Mouse (Mus musculus) hindbrain, postnatal 0 days (tissue): ENCODE data around the gene Pam. TPM values are rescaled to one million over a fixed set of nuclear protein-coding genes. Genes with fewer than 3 reads are reported as not detected.

ENCODE experiments used
- ATAC-seq: fragments of 200-750 bp; cut with Nextera tagmentation; 2 replicates; pipeline ENCODE4 v1.8.0; 2017; ENCODE audit warnings: mild to moderate bottlenecking, moderate TSS enrichment, moderate library complexity
- DNase-seq: peaks from one replicate; pipeline ENCODE4 v3.0.0-alpha.2; 2015; ENCODE audit warnings: low spot score
- H3K27ac ChIP-seq: fragments of 300-500 bp; sonication (generic); 2 replicates; pipeline ENCODE4 v1.5.1; 2014; ENCODE audit warnings: mild to moderate bottlenecking
- H3K27me3 ChIP-seq: fragments of 300-500 bp; sonication (generic); 2 replicates; pipeline ENCODE4 v1.6.1; 2014; ENCODE audit warnings: low read length, mixed read lengths; ENCODE audit not compliant: insufficient read depth
- H3K36me3 ChIP-seq: fragments of 300-500 bp; sonication (generic); 2 replicates; pipeline ENCODE4 v1.6.1; 2014; ENCODE audit warnings: low read length, mixed read lengths; ENCODE audit not compliant: insufficient read depth
- H3K4me1 ChIP-seq: fragments of 300-500 bp; sonication (generic); 2 replicates; pipeline ENCODE4 v1.6.1; 2014; ENCODE audit warnings: antibody characterized with exemption, low read length, mixed read lengths; ENCODE audit not compliant: insufficient read depth
- H3K4me2 ChIP-seq: fragments of 300-500 bp; sonication (generic); 2 replicates; pipeline ENCODE4 v1.6.1; 2014; ENCODE audit warnings: low read depth, mild to moderate bottlenecking, low read length, moderate library complexity, mixed read lengths
- H3K4me3 ChIP-seq: fragments of 300-500 bp; sonication (generic); 2 replicates; pipeline ENCODE4 v1.5.1; 2014; ENCODE audit warnings: low read length
- H3K9ac ChIP-seq: fragments of 300-500 bp; sonication (generic); replicated peaks from 2 replicates; pipeline ENCODE4 v1.6.1; 2014; ENCODE audit warnings: mild to moderate bottlenecking, low read length, moderate library complexity, mixed read lengths
- H3K9me3 ChIP-seq: fragments of 300-500 bp; sonication (generic); 2 replicates; pipeline ENCODE4 v1.6.1; 2016; ENCODE audit warnings: low read length, mixed read lengths
- CTCF ChIP-seq: IDR thresholded peaks from 2 replicates; pipeline ENCODE4 v1.5.1; 2016; ENCODE audit warnings: antibody characterized with exemption, control low read depth, low read depth
- WGBS: fragments of 180-500 bp; shearing (Covaris S2); extraction: QIAGEN DNeasy Blood & Tissue Kit; methylation state at CpG from one replicate; pipeline ENCODE4 v1.1.7; 2014; 5-methylcytosine and 5-hydroxymethylcytosine counted together
- polyA plus RNA-seq: library from polyadenylated mRNA; unstranded; fragments of >200 nt; fragmentation: Nextera tagmentation; extraction: Ambion mirVana; gene quantifications from 2 replicates; pipeline ENCODE4 v1.2.1, GENCODE M21; 2015
- total RNA-seq: library from RNA; depleted of rRNA; stranded (reverse); fragments of >200 nt; gene quantifications from 2 replicates; pipeline ENCODE4 v1.2.3, GENCODE M21; 2014

Pam gene
- total and polyA plus RNA-seq, 2 experiments from 2014 or later = 40.8 to 76.8 TPM

DNA sequence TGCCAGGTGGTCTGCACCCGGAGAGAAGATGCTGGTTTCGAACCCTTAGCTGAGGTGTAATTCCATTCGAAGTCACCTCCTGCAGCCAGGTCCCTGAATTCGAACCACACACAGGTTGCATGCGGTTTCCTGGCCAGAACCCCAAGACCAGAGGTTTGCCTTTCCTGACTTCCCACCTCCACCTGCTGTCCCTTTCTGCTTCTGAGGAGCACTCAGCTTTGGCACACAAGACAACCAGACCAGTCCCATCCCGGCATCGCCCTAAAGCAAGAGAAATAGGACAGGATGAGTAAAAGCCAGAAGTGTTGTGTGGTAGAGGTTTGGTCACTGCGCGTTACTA is 515 bp upstream of the Pam start:
- 39% methylated on average over 9 of the region's 9 CpGs for WGBS
- peak overlapping the region; percentile 76; the same call in 1 of the 2 replicates for H3K27ac ChIP-seq

DNA sequence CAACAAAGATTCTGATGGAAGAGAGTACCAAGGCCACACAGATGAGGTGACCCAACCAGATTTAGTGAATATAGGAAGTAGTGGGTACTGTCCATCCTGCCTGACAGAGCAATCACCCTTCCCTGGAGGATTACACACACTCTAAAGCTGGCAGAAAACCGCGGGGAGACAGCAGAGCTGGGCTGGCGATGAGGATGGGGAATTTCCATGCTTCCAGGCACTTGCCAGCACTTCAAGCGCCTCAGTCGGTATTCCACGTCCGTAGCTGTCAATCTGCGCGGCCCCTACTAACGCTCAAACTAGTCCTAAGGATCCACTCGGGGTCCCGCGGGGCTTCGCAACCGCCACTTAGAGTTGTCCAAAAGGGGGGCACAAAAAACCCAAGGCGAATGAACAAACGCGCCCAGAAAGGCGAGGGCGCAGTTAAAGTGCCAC is 618 bp downstream of the Pam start:
- H3K27ac ChIP-seq = peak overlapping the region; percentile 76
- ATAC-seq = peak; percentile 55
- under 1% methylated on average over 20 of the region's 20 CpGs for WGBS
- peak overlapping the region; percentile 87 for H3K4me3 ChIP-seq
- no peak for TF ChIP-seq CTCF
- 0 out of 2 replicates have a peak, but pooled peaks cover 4% of the 10 kb centered on the region for H3K4me1 ChIP-seq
- H3K9me3 ChIP-seq = no peaks in the 10 kb centered on the region
- peak; percentile 57 for DNase-seq
- peak overlapping the region; percentile 84 for H3K9ac ChIP-seq
- no peaks in the 10 kb centered on the region for H3K36me3 ChIP-seq
- no peaks in the 10 kb centered on the region for H3K27me3 ChIP-seq
- peak overlapping the region; percentile 92 for H3K4me2 ChIP-seq

More for the DNA sequence above, 515 bp upstream of the Pam start:
- H3K9me3 ChIP-seq = no peaks in the 10 kb centered on the region
- TF ChIP-seq CTCF = no peak
- ATAC-seq = no peak
- H3K4me1 ChIP-seq = 0 out of 2 replicates have a peak, but pooled peaks cover 4% of the 10 kb centered on the region
- DNase-seq = no peak
- peak overlapping the region; percentile 92 for H3K4me2 ChIP-seq
- no peaks in the 10 kb centered on the region for H3K27me3 ChIP-seq
- H3K36me3 ChIP-seq = no peaks in the 10 kb centered on the region
- H3K4me3 ChIP-seq = peak overlapping the region; percentile 87
- peak overlapping the region; percentile 84 for H3K9ac ChIP-seq

DNA sequence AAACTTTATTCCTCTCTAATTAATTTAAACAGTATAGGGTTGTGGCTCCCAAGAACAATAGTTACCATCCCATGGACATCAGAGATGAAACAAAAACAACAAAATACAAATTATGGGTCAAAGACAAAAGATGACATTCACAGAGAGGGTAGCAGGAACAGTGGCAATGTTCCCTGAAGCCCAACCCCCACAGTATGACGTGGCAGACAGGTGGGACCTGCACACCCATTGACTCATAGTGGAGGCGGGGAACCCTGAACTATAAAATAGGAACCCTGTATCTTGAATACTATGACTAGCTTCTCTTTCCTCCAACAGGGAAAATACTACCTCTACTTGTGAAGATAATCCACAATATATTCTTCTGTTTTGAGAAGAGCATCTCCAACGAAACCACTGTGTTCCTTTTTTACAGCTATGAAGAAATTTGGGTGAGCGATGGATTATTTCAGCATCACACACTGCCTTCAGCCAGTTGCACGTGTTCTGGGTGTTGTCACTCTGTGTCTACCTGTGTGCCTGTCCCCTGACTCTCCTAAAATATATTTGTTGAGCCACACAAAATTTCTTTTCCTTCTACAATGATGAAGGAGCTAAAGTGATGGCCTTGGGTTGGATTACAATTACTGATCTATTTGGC is 6.0 kb downstream of the Pam start:
- TF ChIP-seq CTCF = no peak
- Histone ChIP-seq H3K4me2 (no peak overlapping the region), H3K27me3 (no peaks in the 10 kb centered on the region), H3K36me3 (no peaks in the 10 kb centered on the region), H3K4me3 (no peak overlapping the region), H3K27ac (no peak overlapping the region), H3K9ac (no peak overlapping the region), H3K9me3 (no peaks in the 10 kb centered on the region), H3K4me1 (no peaks in the 10 kb centered on the region)
- no peak for DNase-seq
- no peak for ATAC-seq
- 91% methylated on average over 5 of the region's 5 CpGs for WGBS

DNA sequence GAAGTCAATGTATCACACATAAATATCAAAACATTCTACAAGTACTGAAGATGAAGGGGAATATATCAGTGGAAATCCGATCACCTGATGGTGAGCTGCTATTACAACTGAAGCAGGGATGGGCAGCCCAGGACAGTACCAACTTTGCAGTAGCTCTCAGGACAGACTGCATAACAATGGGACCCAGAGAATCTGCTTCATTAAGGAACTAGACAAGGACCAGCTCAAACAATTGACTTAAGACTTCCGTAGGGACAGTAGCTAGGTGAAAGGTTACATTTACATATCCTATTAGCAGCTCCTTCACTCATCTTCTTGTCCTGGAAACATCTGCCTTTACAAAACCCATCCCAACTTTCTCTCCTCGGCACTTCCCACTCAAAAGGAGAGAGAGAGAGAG is 9.0 kb downstream of the Pam start:
- H3K27me3 ChIP-seq = no peaks in the 10 kb centered on the region
- H3K4me3 ChIP-seq = no peak overlapping the region
- H3K4me1 ChIP-seq = no peaks in the 10 kb centered on the region
- no peak for TF ChIP-seq CTCF
- no peak for ATAC-seq
- no peaks in the 10 kb centered on the region for H3K36me3 ChIP-seq
- no peak overlapping the region for H3K27ac ChIP-seq
- H3K9me3 ChIP-seq = no peaks in the 10 kb centered on the region
- no peak for DNase-seq
- WGBS = 39% methylated on average over 3 of the region's 3 CpGs
- no peak overlapping the region for H3K4me2 ChIP-seq
- H3K9ac ChIP-seq = no peak overlapping the region

DNA sequence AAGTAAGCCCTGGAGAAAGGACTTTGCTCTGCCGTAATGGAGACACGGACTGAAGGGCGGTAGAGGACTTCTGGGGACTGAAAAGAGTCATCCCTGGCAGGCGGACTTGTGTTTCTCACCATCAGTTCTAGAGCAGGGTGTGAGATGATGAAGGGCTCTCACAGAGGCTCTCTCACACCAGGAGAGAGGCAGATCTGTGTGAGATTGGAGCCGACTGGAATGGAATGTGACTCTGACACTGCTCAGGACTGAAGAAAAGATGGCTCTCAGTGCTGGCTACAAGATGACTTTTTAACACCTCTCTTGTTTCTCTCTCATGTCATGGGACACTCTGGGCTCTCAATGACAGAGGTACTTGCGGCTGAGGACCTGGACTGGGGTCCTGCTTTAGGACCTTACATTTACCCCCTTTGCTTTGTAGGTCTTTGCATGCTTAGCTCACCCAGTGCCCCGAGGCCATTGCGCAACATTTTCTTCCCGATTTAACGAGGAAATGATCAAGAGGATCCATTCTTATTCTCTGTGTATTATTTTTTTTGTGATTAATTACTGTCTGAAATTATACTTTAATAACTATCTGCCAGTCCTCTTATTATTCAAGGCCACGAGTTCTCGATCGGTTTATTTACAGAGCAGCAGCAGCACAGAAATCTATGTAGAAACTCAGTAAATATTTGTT is 10.7 kb downstream of the Pam start:
- no peaks in the 10 kb centered on the region for H3K9me3 ChIP-seq
- no peak for TF ChIP-seq CTCF
- peak; percentile 35; the same call in 1 of the 2 replicates for ATAC-seq
- H3K4me1 ChIP-seq = no peaks in the 10 kb centered on the region
- DNase-seq = no peak
- H3K36me3 ChIP-seq = no peaks in the 10 kb centered on the region
- H3K27ac ChIP-seq = no peak overlapping the region
- no peak overlapping the region for H3K4me3 ChIP-seq
- no peak overlapping the region for H3K4me2 ChIP-seq
- no peak overlapping the region for H3K9ac ChIP-seq
- no peaks in the 10 kb centered on the region for H3K27me3 ChIP-seq
- WGBS = 69% methylated on average over 13 of the region's 13 CpGs

DNA sequence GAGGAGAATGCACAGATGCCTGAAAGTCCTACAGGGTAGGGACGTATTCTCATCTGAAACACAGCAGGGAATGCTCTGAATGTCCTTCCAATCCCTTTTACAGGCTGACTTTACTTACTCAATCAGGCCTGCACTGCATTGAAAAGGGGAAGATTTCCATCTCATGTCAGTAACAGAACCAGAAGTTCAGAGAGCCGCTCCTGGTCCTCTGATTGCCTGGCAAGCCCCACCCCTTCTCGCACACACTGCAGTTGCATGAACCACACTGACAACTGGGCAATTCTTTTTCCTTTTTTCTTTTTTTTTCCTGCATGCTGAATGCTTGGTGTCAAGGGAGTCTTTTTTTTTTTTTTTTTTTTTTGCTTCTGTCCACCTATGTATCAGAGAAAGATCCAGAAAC is 11.9 kb downstream of the Pam start:
- DNase-seq (no peak), ATAC-seq (no peak)
- H3K9me3 ChIP-seq = no peaks in the 10 kb centered on the region
- TF ChIP-seq CTCF = no peak
- no peak overlapping the region for H3K27ac ChIP-seq
- H3K36me3 ChIP-seq = no peaks in the 10 kb centered on the region
- H3K9ac ChIP-seq = no peak overlapping the region
- 62% methylated on average over 3 of the region's 3 CpGs for WGBS
- H3K4me3 ChIP-seq = no peak overlapping the region
- H3K27me3 ChIP-seq = no peaks in the 10 kb centered on the region
- H3K4me2 ChIP-seq = no peak overlapping the region
- no peaks in the 10 kb centered on the region for H3K4me1 ChIP-seq

DNA sequence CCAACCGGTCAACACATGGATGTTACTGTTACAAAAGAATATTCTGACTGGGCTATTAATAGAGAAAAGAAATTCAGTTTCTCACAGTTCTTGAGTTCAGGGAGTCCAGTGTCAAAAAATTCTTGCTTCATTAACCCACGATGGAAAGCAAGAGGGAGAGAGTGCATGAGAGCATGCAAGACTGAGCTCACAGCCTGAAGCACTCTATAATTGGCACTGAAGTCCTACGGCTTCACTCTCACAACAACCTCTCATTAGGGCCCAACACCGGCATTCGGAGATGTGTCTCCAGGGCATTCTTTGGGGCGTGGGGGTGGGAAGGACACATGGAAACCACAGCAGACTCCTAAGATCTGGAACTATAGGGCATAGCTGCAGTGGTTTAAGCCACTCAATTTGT is 12.5 kb downstream of the Pam start:
- no peaks in the 10 kb centered on the region for H3K4me1 ChIP-seq
- ATAC-seq (no peak), DNase-seq (no peak)
- no peaks in the 10 kb centered on the region for H3K9me3 ChIP-seq
- no peak for TF ChIP-seq CTCF
- 54% methylated on average over 6 of the region's 6 CpGs for WGBS
- no peak overlapping the region for H3K4me3 ChIP-seq
- no peaks in the 10 kb centered on the region for H3K27me3 ChIP-seq
- no peaks in the 10 kb centered on the region for H3K36me3 ChIP-seq
- no peak overlapping the region for H3K4me2 ChIP-seq
- H3K27ac ChIP-seq = no peak overlapping the region
- H3K9ac ChIP-seq = no peak overlapping the region
